In genomic region chr11:53524905-53525304, GRCm38 (mm10) we compare ENCODE assay signal across 8 mouse cellular contexts. TPM values are rescaled to one million over a fixed set of nuclear protein-coding genes. Genes with fewer than 3 reads are reported as not detected.
DNase-seq lines count a peak whose midpoint lies in the region; ATAC-seq and TF ChIP-seq lines count a peak whose summit lies in the region.

No protein-coding gene starts in this region.

- no peak overlapping the region for H3K4me3 ChIP-seq in forebrain, embryonic 10.5 days
- no peak overlapping the region for H3K4me3 ChIP-seq in forebrain, embryonic 13.5 days
- no peak overlapping the region for H3K4me3 ChIP-seq in liver, adult 2 months (ENCODE audit: insufficient read depth, low read depth, low read length)
- H3K4me3 ChIP-seq in liver, embryonic 11.5 days (ENCODE audit: low read depth, low read length), result no peak overlapping the region
- H3K4me3 ChIP-seq in hindbrain, embryonic 11.5 days (ENCODE audit: low read depth, low read length), result no peak overlapping the region

- 66% methylated on average over 6 of the region's 6 CpGs for WGBS in forebrain, embryonic 10.5 days
- WGBS in forebrain, embryonic 13.5 days, result 60% methylated on average over 6 of the region's 6 CpGs
- 85% methylated on average over 6 of the region's 6 CpGs for WGBS in liver, adult 2 months
- 68% methylated on average over 6 of the region's 6 CpGs for WGBS in liver, embryonic 11.5 days
- 70% methylated on average over 6 of the region's 6 CpGs for WGBS in hindbrain, embryonic 11.5 days

- intact Hi-C loops in left cerebral cortex, postnatal 4 days (cut with DNase I), result no loop called here

- TF ChIP-seq POLR2A in liver, adult 2 months (IDR thresholded peaks at IDR 0.05; ENCODE audit: extremely low read depth, insufficient read depth, low read length), result no peak
- no peak for TF ChIP-seq POLR2A in brain, embryonic 14.5 days (IDR thresholded peaks at IDR 0.05; ENCODE audit: borderline replicate concordance, extremely low read depth, insufficient read depth, insufficient read length, poor library complexity, severe bottlenecking)

- no peak for ATAC-seq in forebrain, embryonic 13.5 days
- no peak for ATAC-seq in liver, embryonic 11.5 days (replicated peaks; ENCODE audit: low FRiP score)
- ATAC-seq in hindbrain, embryonic 11.5 days (ENCODE audit: low FRiP score), result no peak

- no peak for DNase-seq in forebrain, embryonic 10.5 days (ENCODE audit: extremely low spot score, low spot score)
- peak; percentile 4 for DNase-seq in liver, adult 2 months (ENCODE audit: extremely low read depth, low read depth, low spot score)
- DNase-seq in liver, embryonic 11.5 days (ENCODE audit: low spot score), result no peak
- DNase-seq in brain, embryonic 14.5 days (ENCODE audit: low read depth), result no peak
- peak; percentile 64 for DNase-seq in retina, postnatal 1 day
- no peak for DNase-seq in left cerebral cortex, postnatal 4 days
- DNase-seq in hindbrain, embryonic 11.5 days (ENCODE audit: low spot score), result no peak

- peak overlapping the region; percentile 60 for H3K27ac ChIP-seq in forebrain, embryonic 10.5 days
- no peak overlapping the region for H3K27ac ChIP-seq in forebrain, embryonic 13.5 days
- H3K27ac ChIP-seq in liver, adult 2 months (replicated peaks; ENCODE audit: insufficient read depth, low read depth, low read length), result no peak overlapping the region
- no peak overlapping the region for H3K27ac ChIP-seq in liver, embryonic 11.5 days (ENCODE audit: low read depth, low read length)
- H3K27ac ChIP-seq in hindbrain, embryonic 11.5 days (ENCODE audit: low read depth, low read length), result no peak overlapping the region

- peak; percentile 71 for TF ChIP-seq CTCF in liver, adult 2 months (IDR thresholded peaks at IDR 0.05; ENCODE audit: low read depth, low read length)
- peak; percentile 19; the same call in 1 of the 2 replicates for TF ChIP-seq CTCF in brain, embryonic 14.5 days (IDR thresholded peaks at IDR 0.05; ENCODE audit: borderline replicate concordance, extremely low read depth, insufficient read depth, insufficient read length)

- H3K27me3 ChIP-seq in forebrain, embryonic 10.5 days (ENCODE audit: poor library complexity, severe bottlenecking), result no peaks in the 10 kb centered on the region
- no peaks in the 10 kb centered on the region for H3K27me3 ChIP-seq in forebrain, embryonic 13.5 days
- H3K27me3 ChIP-seq in liver, adult 2 months (ENCODE audit: control insufficient read depth, insufficient read depth, low read length), result 0 out of 2 replicates have a peak, but pooled peaks cover 3% of the 10 kb centered on the region
- no peaks in the 10 kb centered on the region for H3K27me3 ChIP-seq in liver, embryonic 11.5 days (replicated peaks; ENCODE audit: control insufficient read depth, insufficient read depth, low read length)
- H3K27me3 ChIP-seq in hindbrain, embryonic 11.5 days (ENCODE audit: control insufficient read depth, insufficient read depth, low read length), result peaks cover under 1% of the 10 kb centered on the region

- H3K4me1 ChIP-seq in forebrain, embryonic 10.5 days, result peaks cover 81% of the 10 kb centered on the region
- H3K4me1 ChIP-seq in forebrain, embryonic 13.5 days, result peaks cover 58% of the 10 kb centered on the region
- peaks cover 3% of the 10 kb centered on the region; the same call in 1 of the 2 replicates for H3K4me1 ChIP-seq in liver, adult 2 months (ENCODE audit: control insufficient read depth, insufficient read depth, low read length)
- peaks cover 63% of the 10 kb centered on the region for H3K4me1 ChIP-seq in liver, embryonic 11.5 days (replicated peaks; ENCODE audit: control insufficient read depth, insufficient read depth, low read length)
- peaks cover 3% of the 10 kb centered on the region for H3K4me1 ChIP-seq in hindbrain, embryonic 11.5 days (replicated peaks; ENCODE audit: control insufficient read depth, insufficient read depth, low read length)

- no peaks in the 10 kb centered on the region for H3K9me3 ChIP-seq in forebrain, embryonic 10.5 days
- H3K9me3 ChIP-seq in forebrain, embryonic 13.5 days (replicated peaks), result no peaks in the 10 kb centered on the region
- no peaks in the 10 kb centered on the region for H3K9me3 ChIP-seq in liver, embryonic 11.5 days (ENCODE audit: control insufficient read depth, low read length)
- H3K9me3 ChIP-seq in hindbrain, embryonic 11.5 days (ENCODE audit: control insufficient read depth, low read length), result no peaks in the 10 kb centered on the region

- H3K4me2 ChIP-seq in forebrain, embryonic 13.5 days, result no peak overlapping the region
- no peak overlapping the region for H3K4me2 ChIP-seq in liver, embryonic 11.5 days
- H3K4me2 ChIP-seq in hindbrain, embryonic 11.5 days (replicated peaks; ENCODE audit: low read depth, low read length), result no peak overlapping the region

- no peaks in the 10 kb centered on the region for H3K36me3 ChIP-seq in forebrain, embryonic 10.5 days (replicated peaks)
- no peaks in the 10 kb centered on the region for H3K36me3 ChIP-seq in forebrain, embryonic 13.5 days (ENCODE audit: poor library complexity, severe bottlenecking)
- H3K36me3 ChIP-seq in liver, adult 2 months (ENCODE audit: control insufficient read depth, insufficient read depth, low read length), result no peaks in the 10 kb centered on the region
- H3K36me3 ChIP-seq in liver, embryonic 11.5 days (ENCODE audit: control insufficient read depth, insufficient read depth, low read length), result no peaks in the 10 kb centered on the region; the same call in 1 of the 2 replicates
- H3K36me3 ChIP-seq in hindbrain, embryonic 11.5 days (ENCODE audit: control insufficient read depth, insufficient read depth, low read length), result no peaks in the 10 kb centered on the region

- H3K9ac ChIP-seq in forebrain, embryonic 13.5 days, result no peak overlapping the region
- H3K9ac ChIP-seq in liver, adult 2 months (ENCODE audit: low read depth, low read length), result no peak overlapping the region
- H3K9ac ChIP-seq in liver, embryonic 11.5 days (ENCODE audit: low read depth, low read length), result no peak overlapping the region
- H3K9ac ChIP-seq in hindbrain, embryonic 11.5 days (ENCODE audit: low read depth, low read length), result no peak overlapping the region

- no peaks in the 10 kb centered on the region; the same call in 1 of the 2 replicates for H3K79me2 ChIP-seq in liver, adult 2 months (ENCODE audit: control insufficient read depth, insufficient read depth, low read length)

RNA-seq across cellular contexts. Expression of gene Sept8, which starts 5.8 kb away (rescaled TPM):
- 22.7 and 22.9 TPM in 2 replicates for polyA plus RNA-seq in forebrain, embryonic 10.5 days (2016; fragmentation: Nextera tagmentation; extraction: Ambion mirVana)
- polyA plus RNA-seq in forebrain, embryonic 13.5 days (2015; fragmentation: Nextera tagmentation; extraction: Ambion mirVana), result 17.1 and 17.9 TPM in 2 replicates
- total RNA-seq in liver, adult 2 months (2014; rRNA removed), result 1.7 and 2.6 TPM in 2 replicates
- polyA plus RNA-seq in liver, adult 2 months (2012; rRNA removed), result 2.0 and 2.1 TPM in 2 replicates
- 43.4 and 47.4 TPM in 2 replicates for polyA plus RNA-seq in liver, embryonic 11.5 days (2014; fragmentation: Nextera tagmentation; extraction: Ambion mirVana)
- polyA plus RNA-seq in brain, embryonic 14.5 days (2012; rRNA removed), result 36.5 and 38.4 TPM in 2 replicates
- total RNA-seq in left cerebral cortex, postnatal 4 days (2021), result 10 to 100 TPM; 53.7 to 54.5 TPM
- polyA plus RNA-seq in hindbrain, embryonic 11.5 days (2014; fragmentation: Nextera tagmentation; extraction: Ambion mirVana), result 13.5 and 15.8 TPM in 2 replicates

RNA-seq across cellular contexts. Expression of gene Kif3a, which starts 42.3 kb away (rescaled TPM):
- 78.4 and 82.2 TPM in 2 replicates for polyA plus RNA-seq in forebrain, embryonic 10.5 days (2016; fragmentation: Nextera tagmentation; extraction: Ambion mirVana)
- 199 and 202 TPM in 2 replicates for polyA plus RNA-seq in forebrain, embryonic 13.5 days (2015; fragmentation: Nextera tagmentation; extraction: Ambion mirVana)
- total RNA-seq in liver, adult 2 months (2014; rRNA removed), result 2.2 and 2.7 TPM in 2 replicates
- polyA plus RNA-seq in liver, adult 2 months (2012; rRNA removed), result 0.98 and 1.2 TPM in 2 replicates
- 22.3 and 27.4 TPM in 2 replicates for polyA plus RNA-seq in liver, embryonic 11.5 days (2014; fragmentation: Nextera tagmentation; extraction: Ambion mirVana)
- 79.4 and 100 TPM in 2 replicates for polyA plus RNA-seq in brain, embryonic 14.5 days (2012; rRNA removed)
- total RNA-seq in left cerebral cortex, postnatal 4 days (2021), result 100 to 1,000 TPM; 169 to 171 TPM
- 106 and 118 TPM in 2 replicates for polyA plus RNA-seq in hindbrain, embryonic 11.5 days (2014; fragmentation: Nextera tagmentation; extraction: Ambion mirVana)

RNA-seq across cellular contexts. Expression of gene Sowaha, which starts 44.8 kb away (rescaled TPM):
- 0.46 and 0.97 TPM in 2 replicates for polyA plus RNA-seq in forebrain, embryonic 10.5 days (2016; fragmentation: Nextera tagmentation; extraction: Ambion mirVana)
- polyA plus RNA-seq in forebrain, embryonic 13.5 days (2015; fragmentation: Nextera tagmentation; extraction: Ambion mirVana), result 0.97 and 1.1 TPM in 2 replicates
- total RNA-seq in liver, adult 2 months (2014; rRNA removed), result not detected in 2 replicates
- polyA plus RNA-seq in liver, adult 2 months (2012; rRNA removed), result not detected in 2 replicates
- polyA plus RNA-seq in liver, embryonic 11.5 days (2014; fragmentation: Nextera tagmentation; extraction: Ambion mirVana), result 1.1 and 1.5 TPM in 2 replicates
- 1.1 and 1.6 TPM in 2 replicates for polyA plus RNA-seq in brain, embryonic 14.5 days (2012; rRNA removed)
- total RNA-seq in left cerebral cortex, postnatal 4 days (2021), result 10 to 100 TPM; 12.2 to 18.1 TPM
- polyA plus RNA-seq in hindbrain, embryonic 11.5 days (2014; fragmentation: Nextera tagmentation; extraction: Ambion mirVana), result 0.06 and 0.25 TPM in 2 replicates

RNA-seq across cellular contexts. Expression of gene Gm9945, which starts 44.9 kb away (rescaled TPM):
- polyA plus RNA-seq in forebrain, embryonic 10.5 days (2016; fragmentation: Nextera tagmentation; extraction: Ambion mirVana), result 0.30 TPM in 1 of 2 replicates, not detected in the other
- polyA plus RNA-seq in forebrain, embryonic 13.5 days (2015; fragmentation: Nextera tagmentation; extraction: Ambion mirVana), result not detected in 2 replicates
- total RNA-seq in liver, adult 2 months (2014; rRNA removed), result not detected in 2 replicates
- not detected in 2 replicates for polyA plus RNA-seq in liver, adult 2 months (2012; rRNA removed)
- polyA plus RNA-seq in liver, embryonic 11.5 days (2014; fragmentation: Nextera tagmentation; extraction: Ambion mirVana), result not detected in 2 replicates
- polyA plus RNA-seq in brain, embryonic 14.5 days (2012; rRNA removed), result not detected in 2 replicates
- under 1 TPM; 0.52 to 0.98 TPM for total RNA-seq in left cerebral cortex, postnatal 4 days (2021)
- polyA plus RNA-seq in hindbrain, embryonic 11.5 days (2014; fragmentation: Nextera tagmentation; extraction: Ambion mirVana), result not detected in 2 replicates

RNA-seq across cellular contexts. Expression of gene Gm9837, which starts 54.6 kb away (rescaled TPM):
- polyA plus RNA-seq in forebrain, embryonic 10.5 days (2016; fragmentation: Nextera tagmentation; extraction: Ambion mirVana), result not detected in 2 replicates
- polyA plus RNA-seq in forebrain, embryonic 13.5 days (2015; fragmentation: Nextera tagmentation; extraction: Ambion mirVana), result not detected in 2 replicates
- total RNA-seq in liver, adult 2 months (2014; rRNA removed), result not detected in 2 replicates
- not detected in 2 replicates for polyA plus RNA-seq in liver, adult 2 months (2012; rRNA removed)
- polyA plus RNA-seq in liver, embryonic 11.5 days (2014; fragmentation: Nextera tagmentation; extraction: Ambion mirVana), result not detected in 2 replicates
- not detected in 2 replicates for polyA plus RNA-seq in brain, embryonic 14.5 days (2012; rRNA removed)
- not detected for total RNA-seq in left cerebral cortex, postnatal 4 days (2021)
- polyA plus RNA-seq in hindbrain, embryonic 11.5 days (2014; fragmentation: Nextera tagmentation; extraction: Ambion mirVana), result not detected in 2 replicates

Comparison
In these comparisons a context has a peak if more than half of its experiments do, and no peak if none do; other contexts are left out.
1. DNase-seq: peak in liver, adult 2 months (single experiment) and retina, postnatal 1 day (single experiment); none in forebrain, embryonic 10.5 days (single experiment), liver, embryonic 11.5 days (single experiment), brain, embryonic 14.5 days (single experiment), left cerebral cortex, postnatal 4 days (single experiment) and hindbrain, embryonic 11.5 days (single experiment).
2. RNA of gene Kif3a, which starts 42.3 kb away (polyA plus RNA-seq): 199 to 202 TPM in forebrain, embryonic 13.5 days, 106 to 118 TPM in hindbrain, embryonic 11.5 days, 79.4 to 100 TPM in brain, embryonic 14.5 days, 78.4 to 82.2 TPM in forebrain, embryonic 10.5 days and 22.3 to 27.4 TPM in liver, embryonic 11.5 days; 0.98 to 1.2 TPM in liver, adult 2 months; every median in the first group is over 10 times any median in the second.